Comparison of ENCODE assay signal across 15 mouse cellular contexts in genomic region chr12:26088389-26088788, GRCm38 (mm10).
DNase-seq lines count a peak whose midpoint lies in the region.
"Had no signal": no experiment of that assay in that cellular context is flagged by ENCODE, and none has a peak within 500 bp of the region (broad histone marks: within the 10 kb centered on the region; RNA-seq: fewer than 3 reads in every experiment).

No protein-coding gene starts in this region.

- peak; percentile 65 to 66 for DNase-seq in frontal cortex, adult 2 months (ENCODE audit: extremely low spot score in 1 of 2, low spot score in 1 of 2)
- no peak for DNase-seq in frontal cortex, postnatal 10 days (ENCODE audit: low spot score in 2 of 2)
- peak; percentile 50 to 62 for DNase-seq in left cerebral cortex, postnatal 14 days (ENCODE audit: low spot score in 2 of 2)
- DNase-seq in left cerebral cortex, postnatal 4 days: no peak
- DNase-seq in right cerebral cortex, adult 2 months (ENCODE audit: low spot score in 2 of 2): peak; percentile 45 to 67
- DNase-seq in lung, postnatal 14 days: no peak
- DNase-seq in T-cell, adult 2 months (ENCODE audit: low spot score): no peak
- DNase-seq: adrenal gland, postnatal 14 days; cerebellum, adult 11-12 months; cerebellum, adult 9-11 months; gastrocnemius, postnatal 10 days; kidney, adult 18-20 months; kidney, postnatal 36 days; liver, postnatal 0 days; lung, postnatal 4 days had no signal

- intact Hi-C loops in left cerebral cortex, postnatal 14 days (cut with DNase I): loop anchor here (5.0 kb wide), 3 partner anchors 139 to 991 kb away; partner anchors contain the start of gene Id2
- intact Hi-C loops in left cerebral cortex, postnatal 4 days (cut with DNase I): no loop called here

Comparison
In these comparisons a context has a peak if more than half of its experiments do, and no peak if none do; other contexts are left out.
1. DNase-seq: peak in frontal cortex, adult 2 months (2 of 2), left cerebral cortex, postnatal 14 days (2 of 2) and right cerebral cortex, adult 2 months (2 of 2); none in frontal cortex, postnatal 10 days (0 of 2), left cerebral cortex, postnatal 4 days (single experiment), lung, postnatal 14 days (single experiment) and T-cell, adult 2 months (single experiment).